Mouse (Mus musculus) midbrain, embryonic 11.5 days (tissue): Measurements from ENCODE around the gene Arhgap22. TPM values are rescaled to one million over a fixed set of nuclear protein-coding genes. Genes with fewer than 3 reads are reported as not detected.

ENCODE experiments used
- ATAC-seq: fragments of 200-750 bp; cut with Nextera tagmentation; 2 replicates; pipeline ENCODE4 v1.8.0; 2017; ENCODE audit warnings: moderate TSS enrichment, moderate library complexity; ENCODE audit not compliant: low FRiP score
- DNase-seq: peaks from one replicate; pipeline ENCODE4 v3.0.0; 2015; ENCODE audit warnings: low spot score; ENCODE audit errors: missing footprints
- H3K27ac ChIP-seq: fragments of 300-500 bp; sonication (generic); 2 replicates; pipeline ENCODE4 v1.5.1; 2014; ENCODE audit warnings: low read depth, low read length
- H3K27me3 ChIP-seq: fragments of 300-500 bp; sonication (generic); 2 replicates; pipeline ENCODE4 v1.6.1; 2014; ENCODE audit warnings: mild to moderate bottlenecking, low read length, moderate library complexity, mixed read lengths; ENCODE audit not compliant: control insufficient read depth, insufficient read depth
- H3K36me3 ChIP-seq: fragments of 300-500 bp; sonication (generic); 2 replicates; pipeline ENCODE4 v1.6.1; 2014; ENCODE audit warnings: mild to moderate bottlenecking, low read length, moderate library complexity, mixed read lengths; ENCODE audit not compliant: control insufficient read depth, insufficient read depth
- H3K4me1 ChIP-seq: fragments of 300-500 bp; sonication (generic); 2 replicates; pipeline ENCODE4 v1.6.1; 2014; ENCODE audit warnings: low read length; ENCODE audit not compliant: control insufficient read depth, insufficient read depth
- H3K4me2 ChIP-seq: fragments of 300-500 bp; sonication (generic); 2 replicates; pipeline ENCODE4 v1.6.1; 2014; ENCODE audit warnings: mild to moderate bottlenecking, moderate library complexity
- H3K4me3 ChIP-seq: fragments of 300-500 bp; sonication (generic); 2 replicates; pipeline ENCODE4 v1.5.1; 2014; ENCODE audit warnings: low read depth, low read length
- H3K9ac ChIP-seq: fragments of 300-500 bp; sonication (generic); 2 replicates; pipeline ENCODE4 v1.6.1; 2014; ENCODE audit warnings: low read length
- H3K9me3 ChIP-seq: fragments of 300-500 bp; sonication (generic); 2 replicates; pipeline ENCODE4 v1.6.1; 2016; ENCODE audit warnings: low read length; ENCODE audit not compliant: control insufficient read depth
- WGBS: fragments of 180-500 bp; shearing (Covaris S2); extraction: QIAGEN DNeasy Blood & Tissue Kit; methylation state at CpG from one replicate; pipeline ENCODE4 v1.1.7; 2014; 5-methylcytosine and 5-hydroxymethylcytosine counted together
- polyA plus RNA-seq: library from polyadenylated mRNA; unstranded; fragments of >200 nt; fragmentation: Nextera tagmentation; extraction: Ambion mirVana; gene quantifications from 2 replicates; pipeline ENCODE4 v1.2.1, GENCODE M21; 2014

Gene Arhgap22
- polyA plus RNA-seq, 1 experiment from 2014 or later: 1.5 TPM

DNA sequence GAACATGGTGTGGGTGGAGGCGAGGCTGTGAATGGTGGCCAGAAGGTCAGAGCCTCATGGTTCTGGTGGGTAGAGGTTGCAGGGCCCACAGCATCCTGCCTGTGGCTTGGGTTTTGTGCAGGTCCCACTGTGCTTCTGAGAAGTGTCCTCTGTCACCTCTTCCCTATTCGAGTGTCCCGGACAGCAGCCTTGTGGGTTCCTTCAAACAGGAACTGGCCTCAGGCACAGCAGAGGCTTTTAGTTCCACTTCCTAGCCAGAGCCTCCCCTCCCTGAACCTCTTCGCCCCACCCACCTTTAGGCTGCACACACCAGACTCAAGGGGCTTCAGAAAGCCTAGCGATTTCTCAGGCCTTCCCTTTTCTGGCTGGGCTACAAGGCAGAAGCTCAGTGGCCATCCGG, 110.7 kb downstream of the Arhgap22 start:
- DNase-seq (no peak), ATAC-seq (no peak)
- no peak overlapping the region for H3K4me2 ChIP-seq
- H3K27ac ChIP-seq: no peak overlapping the region
- H3K9ac ChIP-seq: no peak overlapping the region
- H3K27me3 ChIP-seq: peaks cover 21% of the 10 kb centered on the region
- H3K36me3 ChIP-seq: no peaks in the 10 kb centered on the region
- peaks cover 16% of the 10 kb centered on the region for H3K4me1 ChIP-seq
- H3K9me3 ChIP-seq: no peaks in the 10 kb centered on the region
- 80% methylated on average over 6 of the region's 6 CpGs for WGBS
- no peak overlapping the region for H3K4me3 ChIP-seq

GRCm38 (mm10) chr14:33328369-33328768, 114.5 kb downstream of the Arhgap22 start:
- Histone ChIP-seq H3K36me3 (no peaks in the 10 kb centered on the region), H3K4me1 (peaks cover 3% of the 10 kb centered on the region), H3K4me2 (no peak overlapping the region), H3K27me3 (no peaks in the 10 kb centered on the region), H3K27ac (no peak overlapping the region), H3K9me3 (no peaks in the 10 kb centered on the region), H3K9ac (no peak overlapping the region), H3K4me3 (no peak overlapping the region)
- DNase-seq: no peak
- WGBS: 50% methylated on average over 5 of the region's 5 CpGs
- ATAC-seq: no peak

- ATAC-seq (no peak), DNase-seq (no peak)
- 88% methylated on average over 5 of the region's 5 CpGs for WGBS
- H3K4me3 ChIP-seq: no peak overlapping the region
- no peak overlapping the region for H3K9ac ChIP-seq
- no peak overlapping the region for H3K27ac ChIP-seq
- H3K4me2 ChIP-seq: no peak overlapping the region
- H3K9me3 ChIP-seq: no peaks in the 10 kb centered on the region
- peaks cover 3% of the 10 kb centered on the region for H3K4me1 ChIP-seq
- no peaks in the 10 kb centered on the region for H3K36me3 ChIP-seq
- no peaks in the 10 kb centered on the region for H3K27me3 ChIP-seq
These were observed 115.5 kb downstream of the Arhgap22 start for GRCm38 (mm10) chr14:33329297-33329805.

- no peak for DNase-seq
- ATAC-seq: no peak
- Histone ChIP-seq H3K4me1 (peaks cover 3% of the 10 kb centered on the region), H3K9me3 (no peaks in the 10 kb centered on the region), H3K27ac (no peak overlapping the region), H3K4me3 (no peak overlapping the region), H3K36me3 (no peaks in the 10 kb centered on the region), H3K9ac (no peak overlapping the region), H3K27me3 (no peaks in the 10 kb centered on the region), H3K4me2 (no peak overlapping the region)
- 58% methylated on average over 4 of the region's 4 CpGs for WGBS
These were observed 117.2 kb downstream of the Arhgap22 start for GRCm38 (mm10) chr14:33330986-33331385.

DNA sequence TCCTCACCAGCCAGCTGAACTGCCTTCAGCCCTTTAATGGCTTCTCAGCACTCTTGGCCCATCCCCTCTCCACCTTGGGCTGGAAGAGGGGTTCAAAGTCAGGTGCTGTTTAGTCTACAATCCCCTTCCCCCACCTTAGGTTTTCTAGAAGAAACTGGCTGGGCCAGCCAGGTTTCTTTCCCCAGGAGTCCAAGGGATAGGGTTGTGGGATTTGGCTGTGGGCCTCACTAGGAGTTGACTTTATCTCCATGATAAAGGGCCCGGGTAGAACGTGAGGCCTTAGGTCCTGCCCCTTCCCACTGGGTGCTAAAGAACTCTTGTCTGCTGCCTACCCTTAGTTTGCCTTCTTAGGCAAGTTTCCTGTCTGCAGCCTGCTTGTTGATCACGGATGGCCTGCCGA, 117.8 kb downstream of the Arhgap22 start:
- no peak for DNase-seq
- WGBS: 31% methylated on average over 4 of the region's 4 CpGs
- ATAC-seq: no peak

DNA sequence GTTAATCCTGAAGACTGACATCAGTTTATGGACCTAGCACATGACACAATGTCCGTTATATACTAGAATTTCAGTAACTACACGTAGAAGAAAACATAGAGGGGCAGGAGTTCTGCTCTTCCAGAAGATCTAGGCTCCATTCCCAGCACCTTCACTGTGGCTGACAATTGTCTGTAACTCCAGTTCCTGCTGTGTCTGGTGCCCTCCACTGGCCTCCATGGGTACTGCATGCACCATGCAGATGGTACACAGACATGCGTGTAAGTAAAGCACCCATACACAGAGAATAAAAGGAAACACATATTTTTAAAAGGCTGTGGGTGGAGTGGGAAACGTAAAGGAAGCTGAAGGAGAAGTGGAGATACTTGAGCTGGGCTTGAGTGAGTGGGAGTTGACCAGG, 120.0 kb downstream of the Arhgap22 start:
- no peaks in the 10 kb centered on the region for H3K27me3 ChIP-seq
- no peaks in the 10 kb centered on the region for H3K36me3 ChIP-seq
- no peak for ATAC-seq
- no peak overlapping the region for H3K27ac ChIP-seq
- no peak overlapping the region for H3K9ac ChIP-seq
- 85% methylated on average over 4 of the region's 4 CpGs for WGBS
- peak; percentile 90 for DNase-seq
- H3K4me2 ChIP-seq: no peak overlapping the region
- no peaks in the 10 kb centered on the region for H3K9me3 ChIP-seq
- H3K4me1 ChIP-seq: no peaks in the 10 kb centered on the region
- H3K4me3 ChIP-seq: no peak overlapping the region

More for the DNA sequence above, 117.8 kb downstream of the Arhgap22 start:
- Histone ChIP-seq H3K9ac (no peak overlapping the region), H3K36me3 (no peaks in the 10 kb centered on the region), H3K9me3 (no peaks in the 10 kb centered on the region), H3K4me1 (peaks cover 3% of the 10 kb centered on the region), H3K4me2 (no peak overlapping the region), H3K27ac (no peak overlapping the region), H3K27me3 (no peaks in the 10 kb centered on the region), H3K4me3 (no peak overlapping the region)

- 85% methylated on average over 4 of the region's 4 CpGs for WGBS
These were observed 120.6 kb downstream of the Arhgap22 start for GRCm38 (mm10) chr14:33334402-33334801.

DNA sequence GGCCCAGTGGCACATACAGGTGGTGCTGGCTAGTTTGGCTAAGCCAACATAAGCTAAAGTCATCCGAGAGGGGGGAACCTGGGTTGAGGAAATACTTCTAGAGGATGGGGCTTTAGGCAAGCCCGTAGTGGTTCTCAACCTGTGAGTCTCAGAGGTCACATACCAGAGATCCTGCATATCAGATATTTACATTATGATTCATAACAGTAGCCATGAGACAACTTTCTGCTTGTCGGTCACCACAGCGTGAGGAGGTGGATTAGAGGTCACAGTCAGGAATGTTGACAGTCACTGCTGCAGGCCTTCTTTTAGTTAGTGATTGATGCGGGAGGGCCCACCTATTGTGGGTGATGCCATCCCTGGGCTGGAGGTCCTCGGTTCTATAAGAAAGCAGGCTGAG, 121.9 kb downstream of the Arhgap22 start:
- H3K4me1 ChIP-seq: no peaks in the 10 kb centered on the region
- 75% methylated on average over 6 of the region's 6 CpGs for WGBS
- no peak for ATAC-seq

More at GRCm38 (mm10) chr14:33334402-33334801, 120.6 kb downstream of the Arhgap22 start:
- Histone ChIP-seq H3K27me3 (no peaks in the 10 kb centered on the region), H3K4me1 (no peaks in the 10 kb centered on the region), H3K9ac (no peak overlapping the region), H3K9me3 (no peaks in the 10 kb centered on the region), H3K4me3 (no peak overlapping the region), H3K27ac (no peak overlapping the region), H3K36me3 (no peaks in the 10 kb centered on the region), H3K4me2 (no peak overlapping the region)
- DNase-seq (no peak), ATAC-seq (no peak)

DNA sequence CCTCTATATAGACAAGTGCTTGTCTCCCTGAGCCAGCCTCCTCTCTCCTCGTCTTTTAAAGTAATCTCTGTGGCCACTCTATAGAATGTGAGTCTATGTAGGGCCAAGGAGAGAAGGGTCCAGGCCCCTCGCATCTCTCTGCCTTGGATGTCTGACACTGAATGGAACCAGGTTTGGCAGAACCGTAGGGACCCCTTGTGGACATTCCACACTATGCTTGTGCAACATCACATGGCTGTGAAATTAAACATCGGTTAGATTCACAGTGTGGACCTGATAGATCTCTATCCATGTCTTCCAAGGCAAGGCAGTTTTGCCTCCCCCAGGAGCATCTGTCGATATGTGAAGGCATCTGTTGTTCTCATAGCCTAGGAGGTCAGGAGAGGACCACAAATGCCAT, 124.9 kb downstream of the Arhgap22 start:
- WGBS: 74% methylated on average over 5 of the region's 5 CpGs
- no peaks in the 10 kb centered on the region for H3K9me3 ChIP-seq

More for the DNA sequence above, 121.9 kb downstream of the Arhgap22 start:
- H3K27ac ChIP-seq: no peak overlapping the region
- no peaks in the 10 kb centered on the region for H3K9me3 ChIP-seq
- H3K4me2 ChIP-seq: no peak overlapping the region
- no peaks in the 10 kb centered on the region for H3K36me3 ChIP-seq
- no peak for DNase-seq
- H3K27me3 ChIP-seq: no peaks in the 10 kb centered on the region
- H3K4me3 ChIP-seq: no peak overlapping the region
- no peak overlapping the region for H3K9ac ChIP-seq

More for the DNA sequence above, 124.9 kb downstream of the Arhgap22 start:
- Histone ChIP-seq H3K4me2 (no peak overlapping the region), H3K27me3 (no peaks in the 10 kb centered on the region), H3K4me3 (no peak overlapping the region), H3K36me3 (no peaks in the 10 kb centered on the region), H3K4me1 (no peaks in the 10 kb centered on the region), H3K27ac (no peak overlapping the region), H3K9ac (no peak overlapping the region)
- DNase-seq (no peak), ATAC-seq (no peak)
